Mouse (Mus musculus) lung, adult 2 months (tissue): ENCODE data around the gene Pawr.

Source experiments
- CTCF ChIP-seq: fragments of 200-500 bp; IDR thresholded peaks from 2 replicates; pipeline ENCODE4 v1.5.1; 2011; ENCODE audit warnings: mild to moderate bottlenecking, low read length, control low read depth; ENCODE audit not compliant: insufficient read depth
- POLR2A ChIP-seq: fragments of 200-500 bp; IDR thresholded peaks from 2 replicates; pipeline ENCODE4 v1.6.1; 2011; ENCODE audit warnings: low read depth, mild to moderate bottlenecking, control low read depth, low read length, borderline replicate concordance; ENCODE audit errors: extremely low read depth

GRCm38 (mm10) chr10:108461862-108462261 is 129.9 kb downstream of the Pawr start:
- TF ChIP-seq POLR2A (no peak), CTCF (no peak)
